Comparison of ENCODE assay signal across 25 mouse cellular contexts in the genomic region with DNA sequence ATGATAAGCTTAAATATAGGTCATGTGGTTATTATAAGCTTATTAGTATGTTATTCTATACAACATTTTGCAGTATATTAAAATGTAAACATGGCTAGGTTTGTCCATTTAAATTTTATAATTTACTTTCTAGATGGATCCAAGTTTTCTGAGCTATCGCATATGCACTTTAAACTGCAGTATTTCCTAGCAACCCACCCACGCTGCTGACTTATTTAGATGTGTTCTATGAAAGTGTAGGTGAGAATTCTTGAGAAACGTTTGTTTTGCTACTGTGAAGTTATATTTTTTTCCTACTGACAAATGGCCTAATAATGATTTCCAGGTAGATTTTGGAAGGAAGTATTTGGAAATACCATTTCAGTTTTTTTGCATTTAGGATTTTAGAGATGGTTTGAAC.
"Had no signal": no experiment of that assay in that cellular context is flagged by ENCODE, and none has a peak within 500 bp of the region (broad histone marks: within the 10 kb centered on the region; RNA-seq: fewer than 3 reads in every experiment).

No protein-coding gene starts in this region.

- H3K4me3 ChIP-seq: gastrocnemius, adult 2 months; heart, embryonic 10.5 days; heart, embryonic 12.5 days; hindbrain, embryonic 10.5 days; hindbrain, embryonic 12.5 days; intestine, embryonic 15.5 days; layer of hippocampus, adult 2 months; limb, embryonic 10.5 days; limb, embryonic 12.5 days; liver, embryonic 13.5 days had no signal

- DNase-seq: gastrocnemius, adult 2 months; gastrocnemius, postnatal 10 days; gastrocnemius, postnatal 25 days; heart, adult 18-20 months; heart, postnatal 10 days; heart, postnatal 4 days; kidney, adult 18-20 months; kidney, adult 8-10 months; kidney, postnatal 10 days; kidney, postnatal 25 days; kidney, postnatal 4 days; liver; liver, embryonic 13.5 days had no signal

- ATAC-seq: hindbrain, embryonic 16.5 days; inflammation-experienced regulatory T-cells, adult 6 months; intestine, embryonic 15.5 days; intestine, postnatal 0 days had no signal

- H3K27ac ChIP-seq: gastrocnemius, adult 2 months; heart, embryonic 10.5 days; hindbrain, embryonic 10.5 days; hindbrain, embryonic 12.5 days; hindbrain, embryonic 14.5 days; intestine, embryonic 15.5 days; layer of hippocampus, adult 2 months; limb, embryonic 10.5 days; limb, embryonic 12.5 days; liver, embryonic 13.5 days had no signal
